Mouse (Mus musculus): ENCODE measurements at regions not wholly inside any gene's neighbourhood (a gene's known extent, or its start where the extent isn't known, plus 50 kb on each side); places are given as distances from the start of the nearest gene placed in this dataset.

DNA sequence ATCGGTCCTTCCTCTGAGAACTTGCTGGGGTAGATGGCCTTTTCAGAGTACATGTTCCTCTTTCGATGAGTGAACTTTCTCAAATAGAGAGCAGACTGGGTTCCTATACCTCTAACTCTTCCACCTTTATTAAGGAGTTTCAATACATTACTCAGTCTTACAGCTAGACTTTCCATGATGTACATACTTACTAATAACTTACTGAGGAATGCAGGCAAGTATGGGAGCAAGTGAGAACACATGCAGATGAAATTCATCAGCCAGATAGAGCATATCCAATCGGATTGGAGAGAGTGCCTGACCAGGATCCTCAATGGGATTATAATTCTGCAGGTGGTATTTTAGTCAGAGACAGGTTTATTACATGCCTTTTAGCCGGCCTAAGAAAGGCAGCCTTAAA is 292.2 kb upstream of the Large1 start:
- DNase-seq (ENCODE audit: inconsistent age in 2 of 2, low spot score in 1 of 2): no peak

DNA sequence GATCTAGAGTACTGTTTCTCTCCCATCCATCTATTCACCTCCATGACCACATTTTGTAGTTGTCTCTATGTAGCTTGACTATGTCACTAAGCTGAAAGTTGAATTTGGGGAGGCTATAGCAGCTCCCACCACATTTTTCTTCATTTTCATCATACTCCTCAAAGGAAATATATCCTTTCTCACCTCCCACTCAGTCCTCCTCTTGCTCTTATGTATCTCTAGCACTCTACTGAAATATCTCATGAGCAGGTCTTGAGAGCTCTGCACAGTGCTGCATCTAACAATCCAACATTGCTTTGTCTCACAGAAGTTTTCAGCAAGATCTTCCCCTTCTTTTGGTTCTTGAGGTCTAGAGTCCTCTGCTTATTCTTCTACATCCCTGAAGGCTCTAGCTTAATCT is 273.5 kb upstream of the Large1 start:
- no peak for DNase-seq (ENCODE audit: inconsistent age in 2 of 2, low spot score in 1 of 2)

DNA sequence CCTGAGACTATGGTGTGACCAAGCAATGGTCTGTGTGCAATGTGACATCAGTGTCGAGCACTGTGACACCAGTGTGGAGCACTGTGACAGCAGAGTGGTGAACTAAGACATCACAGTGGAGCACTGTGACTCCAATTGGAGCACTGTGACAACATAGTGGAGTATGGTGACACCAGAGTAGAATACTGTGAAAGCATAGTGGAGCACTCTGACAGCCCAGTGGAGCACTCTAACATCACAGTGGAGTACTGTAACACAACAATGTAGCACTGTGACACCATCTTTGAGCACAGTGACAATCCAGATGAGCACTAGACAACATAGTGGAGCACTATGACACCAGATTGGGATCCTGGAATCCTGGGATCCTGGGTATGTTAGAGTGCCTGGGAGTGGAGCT is 265.6 kb upstream of the Large1 start:
- DNase-seq (ENCODE audit: inconsistent age in 2 of 2, low spot score in 1 of 2): peak in 1 of 2 experiments; percentile 16

DNA sequence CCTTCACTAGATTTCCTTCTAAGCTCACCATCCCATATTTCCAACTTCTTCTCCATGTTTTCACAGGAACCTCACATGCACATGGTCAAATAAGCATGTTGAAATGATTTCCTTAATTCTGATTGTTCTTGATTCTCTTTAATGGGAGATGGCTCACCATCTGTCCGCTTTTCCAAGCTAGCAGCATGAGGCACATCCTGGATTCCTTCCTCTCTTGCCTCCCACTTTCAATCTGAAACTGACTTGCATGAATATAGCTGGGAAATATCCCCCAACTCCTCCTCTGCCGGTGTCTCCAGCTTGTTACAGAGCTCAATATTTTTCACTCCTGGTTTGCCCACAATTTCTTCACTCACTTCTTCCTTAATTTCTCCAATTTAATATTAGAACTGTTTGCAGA is 261.3 kb upstream of the Large1 start:
- no peak for DNase-seq (ENCODE audit: inconsistent age in 2 of 2, low spot score in 1 of 2)

DNA sequence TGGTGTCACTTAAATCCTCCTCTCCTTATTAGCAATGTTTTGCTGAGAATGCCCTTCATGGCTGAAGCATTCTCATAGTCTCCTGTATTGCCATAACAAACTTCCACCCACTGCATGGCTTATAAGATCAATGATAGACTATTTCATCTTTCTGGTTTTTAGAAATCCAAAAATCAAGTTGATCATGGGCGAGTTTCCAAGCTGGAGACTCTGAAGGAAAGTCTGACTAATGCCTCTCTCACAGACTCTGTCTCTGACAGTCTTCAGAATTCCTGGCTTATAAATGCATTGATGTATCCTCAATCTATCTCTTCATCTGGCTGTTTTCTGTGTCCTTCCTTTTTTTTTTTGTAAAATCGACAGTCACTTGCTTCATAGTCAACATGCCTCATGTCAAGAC is 260.8 kb upstream of the Large1 start:
- no peak for DNase-seq (ENCODE audit: inconsistent age in 2 of 2, low spot score in 1 of 2)

DNA sequence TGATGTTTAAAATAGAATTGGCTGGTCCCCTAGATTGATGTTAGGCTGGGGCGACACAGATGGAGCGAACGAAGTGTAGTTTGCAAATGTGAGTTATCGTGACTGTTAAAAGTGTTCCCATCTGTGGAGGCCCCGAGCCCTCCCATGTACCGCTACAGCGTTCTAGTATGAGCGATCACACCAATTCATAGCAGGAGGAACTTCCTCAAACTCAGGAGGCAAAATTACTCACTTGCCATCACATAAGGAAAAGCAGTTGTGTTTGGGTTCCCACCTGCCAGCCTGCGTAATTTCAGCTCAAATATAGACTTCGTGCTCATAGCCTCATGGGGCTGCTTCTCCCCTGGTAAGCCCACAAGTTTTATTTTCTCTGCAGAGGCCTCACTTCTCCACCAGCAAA is 258.2 kb upstream of the Large1 start:
- no peak for DNase-seq (ENCODE audit: inconsistent age in 2 of 2, low spot score in 1 of 2)

DNA sequence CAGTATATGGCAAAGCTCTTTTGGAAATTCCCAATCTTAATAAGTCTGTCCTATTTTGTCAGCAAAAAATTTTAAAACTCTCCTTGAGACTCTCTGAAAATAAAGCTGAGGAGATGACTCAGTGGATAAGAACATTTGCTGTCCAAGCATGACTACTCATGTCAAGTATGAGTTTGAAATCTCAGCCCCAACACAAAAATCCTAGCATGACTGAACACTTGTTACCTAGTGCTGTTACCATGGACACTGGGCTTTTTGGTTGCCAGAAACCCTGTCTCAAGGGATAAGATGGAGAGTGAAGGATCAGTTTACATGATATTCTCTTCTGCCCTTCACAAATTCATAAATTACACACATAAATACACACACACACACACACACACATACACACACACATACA is 217.3 kb upstream of the Large1 start:
- DNase-seq (ENCODE audit: inconsistent age in 2 of 2, low spot score in 1 of 2): no peak

DNA sequence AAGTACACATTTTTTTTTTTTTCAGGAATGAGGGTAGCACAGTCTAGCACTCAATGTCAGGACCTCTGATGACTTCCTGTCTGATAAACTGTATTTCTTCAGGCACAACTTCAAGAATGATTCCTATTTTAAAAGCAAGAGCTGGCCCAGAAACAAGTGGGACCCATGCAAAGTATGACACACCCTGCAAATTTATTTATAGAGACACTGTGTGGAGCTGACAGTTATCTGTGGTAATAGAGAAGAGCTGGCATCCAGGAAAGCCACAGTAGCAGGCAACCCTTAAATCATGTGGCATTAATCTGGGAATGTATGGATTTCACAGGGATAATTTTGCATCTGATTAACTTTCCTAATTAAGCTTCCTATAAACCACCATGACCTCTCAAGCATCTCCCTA is 216.6 kb upstream of the Large1 start:
- DNase-seq (ENCODE audit: inconsistent age in 2 of 2, low spot score in 1 of 2): no peak
